Mouse (Mus musculus): Measurements from ENCODE around the gene Gm6460. TPM values are rescaled to one million over a fixed set of nuclear protein-coding genes. Genes with fewer than 3 reads are reported as not detected.
"Not testable (repeated sequence)": the region's sequence is repeated elsewhere in the genome, so short reads cannot be mapped to it uniquely, and the experiment has no call there.

Gene Gm6460
- not detected in 2 replicates for polyA plus RNA-seq (2012; rRNA removed)

DNA sequence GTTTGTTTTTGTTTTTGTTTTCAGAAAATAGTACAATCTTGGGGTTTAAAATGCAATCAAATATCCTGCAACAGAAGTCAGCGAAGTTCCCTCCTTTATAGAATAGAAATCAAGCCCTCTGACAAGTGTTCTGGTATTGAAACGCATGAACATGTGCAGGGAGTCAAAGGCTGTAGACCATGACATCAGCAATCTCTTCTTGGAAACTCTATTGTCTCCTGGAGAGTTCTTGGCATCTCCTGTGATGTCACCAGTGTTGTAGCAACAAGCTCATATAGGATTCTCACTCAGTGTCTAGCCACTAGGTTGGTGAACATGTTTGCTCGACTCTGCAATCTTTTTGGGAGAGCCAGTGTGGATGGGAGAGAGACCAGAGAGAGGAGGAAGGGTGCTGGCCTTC lies at the start of gene Gm6460:
Gene Gm6460 (plus strand): TSS at position 301 of the 400 bp plus-strand sequence.
- not testable (repeated sequence) for H3K27ac ChIP-seq (ENCODE audit: insufficient read depth, low read length); H3K4me1 ChIP-seq (ENCODE audit: control insufficient read depth, insufficient read depth, low read length)

More for the DNA sequence above, at the start of gene Gm6460:
- H3K4me3 ChIP-seq (ENCODE audit: insufficient read depth, low read length), result not testable (repeated sequence)

Other genes starting within 250 kb of the Gm6460 start
- not detected in 2 replicates for gene Gm8897, start 178.5 kb upstream of the Gm6460 start, polyA plus RNA-seq (2012; rRNA removed)
- not detected in 2 replicates for gene Gm8906, start 92.2 kb upstream of the Gm6460 start, polyA plus RNA-seq (2012; rRNA removed)
- not detected in 2 replicates for gene Gm8922, start 87.0 kb downstream of the Gm6460 start, polyA plus RNA-seq (2012; rRNA removed)
- gene Gm8926, start 175.6 kb downstream of the Gm6460 start, polyA plus RNA-seq (2012; rRNA removed), result not detected in 2 replicates

Data from cortical plate, adult 2 months (tissue).